Mouse (Mus musculus) ZHBTc4 (cell line): ENCODE measurements around the gene Ddx18.

Experiments
- DNase-seq: peaks from one replicate; pipeline ENCODE4 v3.0.0-alpha.2; 2011; ENCODE audit warnings: low read depth, low spot score

Gene Ddx18

DNA sequence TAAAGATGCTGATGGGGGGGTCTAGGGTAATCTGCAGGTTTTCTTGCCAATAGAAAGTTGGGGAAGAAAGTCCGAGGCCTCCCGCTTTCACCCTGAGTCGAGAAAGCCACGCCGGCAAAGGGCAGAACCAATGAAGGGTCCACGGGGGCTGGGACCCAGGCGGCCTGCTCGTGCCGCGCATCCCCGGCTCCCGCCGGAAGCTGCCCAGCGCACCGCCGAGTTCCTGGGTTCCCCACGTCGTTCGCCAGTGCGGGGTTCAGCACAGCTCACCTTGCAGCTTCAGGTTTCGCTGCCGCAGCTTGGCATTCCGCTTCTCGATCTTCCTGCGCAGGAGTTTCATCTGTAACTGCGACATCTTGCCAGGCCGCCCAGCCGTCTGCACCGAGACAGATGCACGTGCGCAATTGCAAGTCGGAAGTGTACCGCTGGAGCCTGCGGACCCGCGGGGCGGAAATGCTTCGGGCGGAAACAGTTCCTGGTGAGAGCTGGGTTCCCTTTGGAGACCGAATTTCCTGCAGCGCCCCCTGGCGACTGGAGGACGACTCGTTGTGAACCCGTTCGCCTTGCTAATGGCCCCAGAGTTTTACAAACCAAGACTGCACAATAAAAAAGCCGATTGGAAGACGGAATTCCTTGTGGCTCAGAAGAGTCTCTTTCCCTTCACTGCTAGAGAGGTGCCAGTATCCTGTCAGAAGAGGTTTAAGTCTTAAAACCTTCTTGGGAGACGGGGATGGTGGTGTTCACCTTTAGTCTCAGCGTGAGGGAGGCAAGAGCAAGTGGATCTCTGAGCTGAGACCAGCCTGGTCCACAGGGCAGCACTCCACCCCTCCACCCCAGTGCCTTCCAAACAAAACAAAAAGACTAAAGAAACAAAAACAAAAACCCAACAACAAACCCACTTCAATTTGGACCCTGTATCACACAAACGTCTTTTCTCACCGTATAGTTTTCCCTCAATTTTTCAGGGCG, at the start of gene Ddx18:
TSS of gene Ddx18 (minus strand) at position 469 of the 969 bp plus-strand sequence.
- peak; percentile 97 for DNase-seq

DNA sequence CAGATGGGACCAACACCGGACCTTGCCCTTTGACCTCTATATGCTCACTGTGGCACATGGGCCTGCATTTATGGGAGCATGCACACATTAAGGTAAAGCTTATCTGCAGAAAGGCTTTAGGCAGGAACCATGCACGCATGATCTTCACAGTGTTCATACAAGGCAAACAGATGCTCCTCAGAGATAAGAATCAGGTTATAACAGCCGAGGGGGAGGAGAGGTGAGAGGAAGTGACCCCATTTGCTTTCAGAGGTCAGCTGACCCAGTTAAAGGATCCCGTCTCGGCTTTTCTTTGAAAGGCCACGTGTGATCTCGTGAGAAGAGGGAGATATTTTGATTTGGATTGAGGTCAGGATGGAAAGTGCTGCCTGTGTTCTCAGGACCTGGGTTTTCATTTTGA, 40.2 kb upstream of the Ddx18 start:
- DNase-seq = no peak

DNA sequence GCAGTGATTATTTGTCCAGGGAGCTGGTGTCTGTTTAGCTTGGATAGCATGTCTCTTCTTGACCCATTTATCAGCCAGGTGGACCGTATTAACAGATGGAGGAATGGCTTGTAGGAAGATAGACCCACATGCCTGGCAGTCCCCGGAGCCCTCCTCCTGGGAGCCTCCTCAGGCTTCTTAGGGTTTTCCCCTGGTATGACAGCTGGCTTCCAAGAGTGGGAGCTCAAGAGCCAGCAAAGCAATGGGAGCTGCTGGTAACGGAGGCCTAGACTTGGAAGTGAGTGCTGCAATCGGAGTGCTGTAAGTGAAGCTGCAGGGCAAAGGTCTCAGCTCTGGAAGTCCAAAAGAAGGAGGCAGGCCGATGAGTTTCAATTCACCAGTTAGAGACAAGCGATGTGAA, 37.3 kb upstream of the Ddx18 start:
- peak; percentile 6 for DNase-seq

DNA sequence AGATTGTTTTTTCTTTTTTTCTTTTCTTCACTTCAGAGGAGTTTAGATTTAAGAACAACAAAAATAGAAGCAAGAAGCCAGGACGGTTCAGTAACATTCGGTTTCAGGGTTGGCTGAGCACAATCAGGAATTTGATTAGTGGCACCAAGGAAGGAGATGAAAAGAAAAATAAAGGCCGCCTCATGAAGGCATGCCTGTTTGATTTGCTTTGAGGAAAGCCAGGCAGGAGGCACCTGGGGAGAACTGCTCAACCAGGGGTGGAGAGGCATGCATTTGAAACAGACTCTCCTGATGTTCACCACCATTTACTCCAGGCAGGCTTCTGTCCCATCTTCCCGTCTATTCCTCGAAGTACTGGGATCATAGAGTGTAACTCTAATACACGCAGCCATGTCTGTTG, 34.1 kb upstream of the Ddx18 start:
- DNase-seq = no peak

DNA sequence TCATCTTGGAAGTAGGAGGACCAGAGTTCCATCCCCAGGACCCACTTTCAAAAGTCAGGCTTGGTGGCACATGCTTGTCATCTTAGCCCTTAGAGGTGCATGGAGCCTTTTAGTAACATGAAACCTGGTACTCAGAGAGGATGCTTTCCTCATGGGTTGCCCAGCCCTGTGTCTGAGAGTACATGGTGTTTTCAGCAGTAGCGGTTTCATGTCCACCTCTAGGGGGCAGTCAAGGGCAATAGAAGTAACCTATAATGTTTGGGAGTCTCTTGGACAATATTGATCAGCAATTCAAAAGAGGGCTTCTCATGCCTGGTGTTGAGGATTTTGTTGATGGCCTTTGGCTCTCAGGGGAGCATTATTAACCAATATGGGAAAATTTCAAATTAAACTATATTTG, 33.3 kb upstream of the Ddx18 start:
- DNase-seq = peak; percentile 52

DNA sequence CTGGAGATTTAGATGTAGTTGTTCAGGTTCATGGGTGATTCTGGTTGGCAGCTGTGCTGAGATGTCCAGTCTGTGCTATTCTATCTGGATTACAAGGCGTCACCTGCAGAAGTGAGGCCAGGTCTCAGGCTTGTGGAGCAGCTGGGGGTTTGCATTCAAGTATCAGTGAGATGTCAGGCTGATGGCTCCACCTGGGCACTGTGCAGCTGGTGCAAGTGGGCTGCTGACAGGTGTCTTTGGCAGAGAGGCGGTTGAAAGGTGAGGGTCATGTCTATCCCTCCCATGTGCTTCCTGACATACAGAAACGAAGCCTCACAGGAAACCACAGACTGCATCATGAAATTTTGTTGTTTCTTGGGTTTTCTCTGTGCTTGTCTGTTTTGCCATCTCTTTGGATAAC, 30.6 kb upstream of the Ddx18 start:
- DNase-seq = no peak

DNA sequence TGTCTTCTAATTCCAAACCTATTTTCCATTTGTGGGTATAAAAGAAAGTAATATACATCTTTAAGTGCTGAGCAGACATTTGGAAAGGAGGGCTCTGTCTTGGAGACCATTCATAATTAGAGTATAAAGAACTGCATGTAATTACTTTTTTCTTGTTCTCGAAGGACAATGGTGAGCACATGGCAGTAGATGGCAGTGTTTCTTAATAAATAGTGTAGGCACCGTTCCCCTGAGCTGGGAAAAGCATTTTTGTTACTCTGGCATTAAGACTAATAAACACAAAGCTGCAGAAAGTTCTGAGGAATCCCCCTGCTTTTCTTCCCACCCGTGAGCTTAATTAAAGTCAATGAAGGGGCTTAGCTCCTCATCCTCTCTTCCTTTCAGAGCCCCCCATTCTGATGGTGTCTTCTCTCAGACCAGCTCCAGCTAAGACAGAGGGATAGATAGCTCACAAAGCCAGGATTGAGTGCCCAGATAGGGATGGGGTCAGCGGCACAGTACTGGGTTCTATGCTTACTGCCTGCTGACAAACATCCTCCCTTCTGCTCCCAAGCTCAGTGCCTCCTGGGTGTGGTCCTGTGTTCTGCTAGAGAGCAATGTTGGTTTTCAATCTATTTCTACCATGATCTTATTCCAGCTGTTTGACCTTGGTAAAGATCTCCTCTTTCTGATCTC, 29.3 kb upstream of the Ddx18 start:
- no peak for DNase-seq

DNA sequence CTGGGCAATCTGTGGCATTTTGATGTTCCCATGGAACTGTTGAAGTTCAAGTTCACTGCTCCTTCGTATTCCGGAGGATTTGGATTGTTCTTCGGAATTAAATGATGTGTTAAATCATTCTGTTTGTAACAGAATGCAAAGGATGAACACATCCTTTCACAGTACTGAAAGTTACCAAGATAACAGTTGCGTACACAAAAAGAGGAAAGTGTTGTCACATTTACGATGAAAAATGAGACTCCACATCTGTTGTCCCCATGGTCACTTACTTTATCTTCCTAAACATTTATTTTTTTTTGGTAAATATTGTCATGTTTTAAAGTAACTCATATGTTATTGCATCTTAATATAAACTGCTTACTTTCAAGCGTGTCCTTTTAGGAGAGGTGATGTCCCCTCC, 17.0 kb upstream of the Ddx18 start:
- no peak for DNase-seq

DNA sequence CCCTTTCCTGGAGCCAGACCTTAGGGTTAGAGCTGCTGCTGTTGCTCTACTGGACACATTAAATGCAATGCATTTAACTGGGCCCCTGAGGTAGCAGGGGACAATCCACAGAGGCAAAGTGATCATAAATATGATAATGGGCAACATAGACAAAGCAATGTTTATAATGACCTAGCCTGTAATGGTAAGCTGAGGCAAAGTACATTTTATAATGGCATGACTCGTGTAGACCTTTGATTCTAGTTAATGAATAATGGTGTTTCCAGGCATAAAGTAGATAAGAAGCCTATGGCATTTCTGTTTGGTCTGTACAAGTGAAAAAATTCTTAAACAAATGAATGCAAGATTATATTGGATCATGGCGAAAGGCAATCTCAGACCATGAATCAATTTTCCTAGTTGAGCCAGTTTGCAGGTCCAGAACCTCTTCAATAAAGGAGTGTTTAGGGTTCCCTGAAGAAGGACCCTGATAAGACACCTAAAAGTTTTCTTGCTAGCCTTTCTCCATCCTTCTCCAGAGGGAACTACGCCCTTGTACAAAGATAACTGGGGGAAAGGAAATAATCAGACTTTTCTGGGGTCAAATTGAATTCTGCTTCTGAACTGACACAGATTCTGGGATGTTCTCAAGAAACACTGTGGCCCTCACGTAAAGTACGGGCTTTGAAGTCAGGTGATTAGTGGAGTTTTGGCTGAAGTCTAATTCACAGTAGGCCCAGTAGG, 13.5 kb upstream of the Ddx18 start:
- no peak for DNase-seq

DNA sequence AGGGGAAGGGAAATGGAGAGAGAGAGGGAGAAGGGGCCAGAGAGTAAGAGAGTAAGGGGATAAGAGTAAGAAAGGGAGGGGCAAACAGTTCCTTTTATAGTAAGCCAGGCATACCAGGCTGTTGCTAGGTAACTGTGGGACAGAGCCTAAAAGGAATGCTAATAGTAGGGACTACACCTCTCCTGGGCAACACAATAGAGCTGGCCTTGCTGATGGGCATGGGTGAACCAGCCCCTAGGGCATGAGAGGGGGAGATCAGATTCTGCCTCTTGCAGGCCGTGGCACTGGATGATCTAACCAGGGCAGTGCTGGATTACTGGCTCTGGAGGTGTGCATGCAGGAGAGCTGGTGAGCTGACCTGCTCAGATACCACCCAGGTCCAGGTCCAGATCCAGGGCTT, 9.7 kb upstream of the Ddx18 start:
- DNase-seq = peak; percentile 59

DNA sequence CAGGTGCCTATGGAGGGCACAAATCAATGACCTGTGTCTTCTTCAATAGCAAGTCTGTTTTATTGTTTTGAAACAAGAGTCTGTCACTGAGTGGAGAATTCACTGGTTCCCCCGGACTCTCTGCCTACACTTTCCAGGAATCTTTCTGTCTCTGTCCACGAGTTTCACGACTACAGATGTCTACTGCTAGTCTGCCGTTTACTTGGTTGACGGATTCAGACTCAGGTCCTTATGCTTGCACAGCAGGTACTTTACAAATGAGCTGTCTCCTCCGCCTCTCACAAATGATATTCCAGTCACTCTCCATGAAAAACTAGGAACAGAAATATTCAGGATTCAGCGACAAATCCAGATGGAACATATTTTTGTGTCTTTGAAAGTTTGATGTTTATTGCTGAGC, 2.7 kb upstream of the Ddx18 start:
- no peak for DNase-seq

DNA sequence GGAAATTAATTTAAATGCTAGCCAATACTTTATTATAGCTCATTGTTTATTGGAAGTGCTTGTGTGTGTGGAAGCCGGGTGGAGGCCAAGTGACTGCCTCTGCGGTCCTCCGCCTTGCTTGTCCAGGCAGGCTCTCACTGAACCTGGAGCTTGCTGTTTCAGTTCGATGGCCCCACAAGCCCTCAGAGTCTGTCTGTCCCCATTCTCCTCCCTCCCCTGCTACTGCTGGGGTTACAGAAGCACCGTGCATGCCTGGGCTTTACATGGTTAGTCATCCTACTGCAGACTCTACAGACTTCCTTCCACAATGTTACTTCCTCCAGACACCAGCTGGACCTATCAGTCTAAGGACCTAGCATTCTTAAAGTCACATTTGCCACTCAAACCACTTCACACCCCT, 9.9 kb downstream of the Ddx18 start:
- no peak for DNase-seq

DNA sequence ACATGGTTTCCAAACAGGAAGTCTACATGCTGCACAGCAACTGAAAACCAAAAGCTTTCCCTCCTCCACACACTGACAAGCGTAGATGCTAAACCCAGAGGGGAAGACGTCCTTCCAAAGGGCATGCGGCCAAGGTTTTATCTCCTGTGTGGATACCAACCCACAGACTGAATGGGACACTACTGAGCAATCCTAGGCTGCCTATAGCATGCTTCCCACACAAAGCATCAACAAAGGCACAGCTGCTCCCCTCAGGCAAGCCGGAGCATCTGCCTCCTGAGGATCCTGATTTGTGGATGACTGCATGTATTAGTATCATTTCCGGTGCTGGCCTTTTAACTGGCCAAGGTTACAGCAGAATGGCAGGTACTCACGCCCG, 16.3 kb downstream of the Ddx18 start:
- peak; percentile 36 for DNase-seq

DNA sequence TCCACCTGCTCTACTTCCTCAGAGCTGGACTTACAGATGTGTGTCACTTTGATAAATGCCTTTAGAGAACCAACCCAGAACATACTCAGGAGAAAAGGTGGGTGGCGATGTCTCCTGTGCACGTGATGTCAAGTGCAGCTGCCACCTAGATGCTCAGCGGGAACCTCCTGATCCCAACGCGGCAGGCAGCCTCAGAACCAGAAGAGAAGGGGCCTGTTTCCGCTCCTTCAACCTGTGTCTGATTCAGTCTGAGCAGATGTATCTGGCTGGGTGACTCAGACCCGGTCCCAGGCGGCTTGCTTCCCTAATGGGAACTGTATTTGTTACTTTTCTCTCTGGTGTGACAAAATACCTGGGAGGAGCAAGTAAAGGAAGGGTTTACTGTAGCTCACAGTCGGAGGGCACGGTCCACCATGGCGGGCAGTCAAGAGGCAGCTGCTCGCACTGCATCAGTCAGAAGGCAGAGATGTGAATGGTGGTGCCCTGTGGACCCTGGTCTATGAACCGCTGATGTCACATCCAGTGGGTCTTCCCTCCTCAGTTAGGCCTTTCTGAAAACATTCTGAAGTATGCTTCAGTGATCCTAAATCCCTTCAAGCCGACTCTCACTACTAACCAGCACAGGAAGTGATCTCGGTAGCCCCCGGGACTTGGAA, 16.9 kb downstream of the Ddx18 start:
- DNase-seq = no peak

DNA sequence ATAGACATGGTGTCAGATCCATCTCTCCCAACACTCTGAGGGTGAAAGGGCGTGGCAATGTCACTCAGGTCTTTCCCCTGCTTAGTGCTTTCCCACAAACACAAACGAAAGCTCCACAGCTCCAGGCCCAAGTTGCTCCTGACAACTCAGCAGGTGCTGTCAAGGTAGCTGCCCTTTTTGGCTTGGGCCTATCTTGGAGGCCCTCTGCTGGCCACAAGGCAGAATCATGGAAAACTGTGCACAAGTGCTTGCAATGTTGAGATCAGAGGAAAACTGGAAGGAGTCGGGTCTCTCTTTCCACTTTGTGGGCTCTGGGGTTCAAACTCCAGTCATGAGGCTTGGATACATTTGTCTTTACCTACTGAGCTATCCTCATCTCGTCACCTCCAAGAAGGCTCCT, 18.3 kb downstream of the Ddx18 start:
- DNase-seq = peak; percentile 60

DNA sequence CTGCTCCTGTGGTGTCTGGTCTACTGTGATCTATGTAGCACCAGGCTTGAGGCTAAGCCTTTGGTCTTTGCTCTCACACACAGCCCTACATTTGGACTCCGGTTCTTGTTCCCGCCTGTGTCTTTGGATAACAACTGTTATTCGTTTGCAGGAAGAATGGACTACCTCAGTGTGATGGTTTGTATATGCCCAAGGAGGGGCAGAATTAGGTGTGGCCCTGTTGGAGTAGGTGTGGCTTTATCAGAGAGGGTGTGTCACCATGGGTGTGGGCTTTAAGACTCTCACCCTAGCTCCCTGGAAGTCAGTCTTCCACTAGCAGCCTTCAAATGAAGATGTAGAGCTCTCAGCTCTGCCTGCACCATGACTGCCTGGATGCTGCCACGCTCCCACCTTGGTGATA, 19.1 kb downstream of the Ddx18 start:
- DNase-seq = no peak

DNA sequence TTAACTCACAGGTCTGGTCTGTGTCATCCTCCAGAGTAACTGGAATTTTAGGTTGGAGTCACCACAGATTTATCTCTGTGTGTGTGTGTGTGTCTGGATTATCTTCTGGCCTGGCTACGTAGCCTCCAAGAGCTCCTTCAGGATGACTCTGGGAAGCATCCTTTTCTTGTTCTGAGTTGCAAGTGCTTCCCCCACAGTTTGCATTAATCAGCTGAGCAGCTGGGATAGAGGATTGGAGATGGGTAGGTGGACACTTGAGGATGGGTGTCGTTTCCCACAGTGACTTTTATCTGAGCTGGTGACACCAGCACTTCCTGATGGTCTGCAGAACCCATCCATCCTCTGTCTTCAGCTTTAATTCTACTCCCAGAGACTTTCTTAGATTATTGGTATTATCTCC, 20.9 kb downstream of the Ddx18 start:
- no peak for DNase-seq

DNA sequence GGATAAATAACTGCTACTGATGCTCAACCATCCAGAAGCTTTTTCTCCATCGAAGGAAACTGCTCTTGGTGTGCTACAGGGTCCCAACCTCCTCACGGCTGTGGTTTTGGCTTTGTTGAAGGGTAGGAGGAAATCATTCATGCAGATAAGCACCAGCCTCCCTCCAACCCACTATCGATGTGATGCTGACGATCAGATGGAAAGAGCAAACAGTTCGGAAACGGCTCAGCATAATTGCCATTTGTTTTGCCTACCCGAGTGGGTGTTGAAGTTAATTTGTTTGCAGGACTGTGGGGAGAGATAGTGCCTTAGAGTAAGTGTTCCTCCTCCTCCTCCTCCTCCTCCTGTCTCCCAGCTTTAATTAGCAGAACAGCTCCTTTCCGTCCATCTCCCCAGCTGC, 27.4 kb downstream of the Ddx18 start:
- DNase-seq = no peak

DNA sequence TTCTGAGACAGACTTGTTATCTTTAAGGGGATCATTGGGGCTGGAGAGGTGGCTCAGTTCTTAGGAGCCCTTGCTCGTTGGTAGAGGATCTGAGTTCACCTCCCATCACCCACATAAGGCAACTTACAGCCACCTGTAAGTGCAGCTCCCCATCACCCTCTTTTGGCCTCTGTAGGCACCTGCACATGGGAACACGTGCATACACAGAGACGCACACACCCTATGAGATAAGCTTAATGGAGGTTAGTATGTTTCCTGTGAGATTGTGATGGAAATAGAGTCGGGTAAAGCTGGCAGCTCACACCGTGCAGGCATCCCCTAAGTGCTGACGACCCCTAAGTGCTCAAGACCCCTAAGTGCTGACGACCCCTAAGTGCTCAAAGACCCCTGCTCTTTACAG, 36.4 kb downstream of the Ddx18 start:
- DNase-seq = no peak

DNA sequence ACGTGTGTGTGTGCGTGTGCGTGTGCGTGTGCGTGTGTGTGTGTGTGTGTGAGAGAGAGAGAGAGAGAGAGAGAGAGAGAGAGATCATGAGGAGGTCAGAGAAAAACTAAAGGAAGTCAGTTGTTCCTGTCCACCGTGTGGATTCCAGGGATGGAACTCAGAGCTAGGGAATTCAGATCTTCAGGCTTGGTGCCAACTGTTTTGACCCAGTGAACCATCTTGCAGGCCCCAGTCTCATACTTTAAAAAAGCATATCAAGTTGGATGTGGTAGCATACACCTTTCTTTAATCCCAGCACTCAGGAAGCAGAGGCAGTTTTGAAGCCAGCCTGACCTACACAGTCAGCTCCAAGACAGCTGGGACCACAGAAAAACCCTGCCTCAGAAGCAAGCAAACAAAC, 38.5 kb downstream of the Ddx18 start:
- DNase-seq = no peak

DNA sequence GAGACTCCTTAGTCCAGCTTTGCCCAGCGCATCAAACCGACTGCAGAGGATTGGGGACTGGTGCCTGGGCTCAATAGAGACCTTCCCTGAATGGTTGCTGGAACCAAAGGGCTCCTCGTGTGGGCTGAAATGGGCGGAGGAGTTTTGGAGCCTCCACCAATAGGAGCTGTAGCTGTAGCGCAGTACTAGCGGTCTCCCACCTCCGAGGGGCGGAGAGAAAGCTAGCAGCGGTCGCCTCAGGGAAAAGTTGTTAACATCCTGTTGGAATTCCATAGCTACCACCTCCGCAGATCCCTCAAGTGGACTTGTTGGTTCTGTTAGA, 39.4 kb downstream of the Ddx18 start, which contains the start of gene Htr5b:
TSS of gene Htr5b (minus strand) at position 67 of the 322 bp plus-strand sequence.
- DNase-seq = peak; percentile 83
